Mouse (Mus musculus) cerebellum, adult 2 months (tissue): Measurements from ENCODE around the gene Acyp2. TPM values are rescaled to one million over a fixed set of nuclear protein-coding genes. Genes with fewer than 3 reads are reported as not detected.

Source experiments
- DNase-seq, 2 experiments: peaks; one replicate each; pipeline ENCODE4 v3.0.0; 2021
- H3K27ac ChIP-seq: fragments of 200-500 bp; 2 replicates; pipeline ENCODE4 v1.5.1; 2012; ENCODE audit warnings: low read length, control low read depth, inconsistent platforms; ENCODE audit not compliant: insufficient read depth
- H3K27me3 ChIP-seq: fragments of 200-500 bp; 2 replicates; pipeline ENCODE4 v1.6.1; 2012; ENCODE audit warnings: inconsistent platforms, mild to moderate bottlenecking, low read length, moderate library complexity; ENCODE audit not compliant: control insufficient read depth, insufficient read depth
- H3K4me1 ChIP-seq: fragments of 200-500 bp; 2 replicates; pipeline ENCODE4 v1.6.1; 2011; ENCODE audit warnings: low read length; ENCODE audit not compliant: control insufficient read depth, insufficient read depth
- H3K4me3 ChIP-seq: fragments of 200-500 bp; replicated peaks from 2 replicates; pipeline ENCODE3; 2011; ENCODE audit warnings: mild to moderate bottlenecking, low read depth, low read length, control low read depth; ENCODE audit not compliant: insufficient read depth
- CTCF ChIP-seq: fragments of 200-500 bp; IDR thresholded peaks from 2 replicates; pipeline ENCODE4 v1.5.1; 2011; ENCODE audit warnings: low read depth, mild to moderate bottlenecking, control low read depth, low read length, moderate library complexity, borderline replicate concordance; ENCODE audit not compliant: insufficient read depth
- POLR2A ChIP-seq: fragments of 200-500 bp; IDR thresholded peaks from 2 replicates; pipeline ENCODE4 v1.6.1; 2011; ENCODE audit warnings: low read length, control low read depth, borderline replicate concordance; ENCODE audit not compliant: insufficient read depth
- WGBS: fragments of 180-500 bp; shearing (Covaris S2); methylation state at CpG from one replicate; pipeline ENCODE4 v1.1.7; 2018; 5-methylcytosine and 5-hydroxymethylcytosine counted together
- polyA plus RNA-seq: library from polyadenylated mRNA; depleted of rRNA; stranded (reverse); fragments of >200 nt; gene quantifications from 2 replicates; pipeline ENCODE4 v1.2.3, GENCODE M21; 2012; rRNA removed

The Acyp2 gene
- polyA plus RNA-seq, 1 experiment, result 75.2 TPM

DNA sequence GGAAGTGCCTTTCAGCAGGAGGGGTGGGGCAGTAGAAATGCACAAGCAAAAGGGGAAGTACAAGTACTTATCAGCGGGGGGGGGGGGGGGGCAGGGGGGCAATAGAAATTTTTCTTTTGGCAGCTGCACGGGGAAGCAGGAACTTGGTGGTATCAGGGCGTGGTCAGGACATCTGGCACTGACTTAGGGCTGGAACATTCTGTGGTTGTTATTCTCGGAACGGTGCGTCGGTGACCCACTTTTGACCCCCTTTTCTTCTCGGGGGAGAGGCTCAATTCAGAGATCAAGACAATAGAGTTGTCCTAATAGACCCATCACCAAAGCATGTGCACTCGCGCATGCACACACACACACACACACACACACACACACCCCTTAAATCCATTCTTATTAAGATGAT lies 161.2 kb downstream of the Acyp2 start:
- Histone ChIP-seq H3K27me3 (no peaks in the 10 kb centered on the region), H3K4me3 (no peak overlapping the region)
- no peak for DNase-seq

DNA sequence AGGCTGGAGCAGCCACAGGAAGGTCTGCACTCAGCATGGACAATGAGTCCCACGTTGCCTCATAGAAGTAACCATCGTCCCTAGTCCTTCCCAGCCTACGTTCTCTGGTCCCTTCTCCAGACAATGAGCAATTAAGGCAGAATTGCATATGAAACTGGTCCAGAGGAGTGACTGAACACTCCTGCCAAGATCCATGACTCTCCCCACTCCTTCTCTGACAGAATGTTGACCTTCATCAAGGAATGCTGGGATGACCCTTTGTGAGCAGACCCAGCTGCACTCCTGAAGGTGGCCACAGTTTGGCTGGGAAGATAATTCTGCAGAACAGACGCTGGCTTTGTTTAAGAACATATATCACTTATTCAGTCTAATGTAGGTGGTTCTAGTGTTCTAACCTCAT lies 166.1 kb downstream of the Acyp2 start:
- TF ChIP-seq POLR2A (no peak), CTCF (no peak)
- Histone ChIP-seq H3K4me3 (no peak overlapping the region), H3K27me3 (no peaks in the 10 kb centered on the region), H3K4me1 (no peaks in the 10 kb centered on the region), H3K27ac (no peak overlapping the region)
- 91% methylated on average over 4 of the region's 4 CpGs for WGBS
- no peak for DNase-seq

More for the DNA sequence above, 161.2 kb downstream of the Acyp2 start:
- no peak for TF ChIP-seq POLR2A
- no peak for TF ChIP-seq CTCF
- no peaks in the 10 kb centered on the region for H3K4me1 ChIP-seq
- WGBS, result 60% methylated on average over 10 of the region's 10 CpGs
- no peak overlapping the region for H3K27ac ChIP-seq

DNA sequence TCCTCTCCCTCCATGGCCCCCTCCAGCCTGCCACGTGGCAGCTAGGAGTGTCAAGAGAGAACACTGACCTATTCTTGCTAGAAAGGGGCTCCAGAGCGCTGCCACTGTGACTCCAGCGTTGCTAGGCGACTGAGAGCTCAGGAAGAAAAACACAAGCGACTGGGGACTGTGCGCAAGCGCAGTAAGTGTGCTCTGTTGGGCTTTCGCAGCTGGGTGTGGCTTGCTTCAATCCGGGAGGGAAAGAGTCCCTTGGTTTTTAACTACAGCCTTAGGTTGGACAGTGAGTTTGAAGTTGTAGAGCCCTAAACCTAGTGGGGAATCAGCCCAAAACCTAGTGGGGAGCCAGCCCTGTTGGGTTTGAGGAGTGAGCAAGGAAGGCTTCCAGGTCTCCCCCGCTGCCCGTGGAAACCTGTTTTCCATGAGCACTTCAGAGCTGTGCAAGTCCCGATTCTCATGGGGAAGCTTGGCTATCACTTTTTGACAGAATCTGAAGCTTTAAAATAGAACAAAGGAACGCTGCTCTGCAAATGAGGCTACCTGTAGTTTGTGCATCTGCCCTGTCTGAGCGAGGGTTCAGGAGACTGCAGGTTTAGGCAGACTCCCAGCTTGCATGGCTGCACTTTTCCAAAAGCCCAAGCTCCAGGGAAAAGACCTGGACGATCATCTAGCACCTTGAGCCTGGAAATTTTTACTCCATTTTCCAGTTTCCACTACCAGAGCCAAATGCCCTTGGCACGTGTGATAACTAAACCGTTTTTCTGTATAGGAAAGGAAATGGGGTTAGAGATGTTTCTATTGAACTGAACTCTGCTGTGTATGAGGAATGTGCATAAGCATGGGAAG lies 177.4 kb downstream of the Acyp2 start, which contains the start of gene 4930505A04Rik:
TSS of gene 4930505A04Rik (minus strand) at position 77 of the 843 bp plus-strand sequence.
- peaks cover 3% of the 10 kb centered on the region; the same call in 1 of the 2 replicates for H3K4me1 ChIP-seq
- DNase-seq, result peak; percentile 80 to 87
- TF ChIP-seq POLR2A, result peak; percentile 33; the same call in 1 of the 2 replicates
- TF ChIP-seq CTCF, result no peak
- H3K27ac ChIP-seq, result peak within 1 kb of the TSS; percentile 64
- H3K27me3 ChIP-seq, result no peaks in the 10 kb centered on the region
- H3K4me3 ChIP-seq, result peak within 1 kb of the TSS; percentile 85
- WGBS, result under 1% methylated on average over 17 of the region's 17 CpGs

DNA sequence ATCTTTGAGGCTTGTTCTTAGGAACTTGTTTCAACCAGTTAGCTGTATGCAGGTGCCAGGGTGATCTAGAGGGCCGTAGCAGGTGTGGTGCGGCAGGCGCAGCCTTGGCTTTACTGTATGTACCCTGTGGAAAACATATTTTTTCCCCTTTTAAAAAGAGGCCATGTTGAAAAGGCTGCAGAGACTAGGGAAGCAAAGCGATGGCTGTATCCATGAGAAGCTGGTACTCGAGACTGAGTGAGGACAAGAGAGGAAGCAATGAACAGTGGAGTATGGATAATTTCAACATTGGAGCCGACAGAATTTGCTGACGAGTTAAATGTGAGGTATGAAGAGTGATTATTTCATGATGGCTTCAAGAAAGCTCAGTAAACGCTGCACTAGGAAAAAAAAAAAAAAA lies 178.2 kb downstream of the Acyp2 start:
- no peak overlapping the region for H3K27ac ChIP-seq
- DNase-seq, result no peak
- H3K4me3 ChIP-seq, result no peak overlapping the region
- peaks cover 3% of the 10 kb centered on the region; the same call in 1 of the 2 replicates for H3K4me1 ChIP-seq
- no peaks in the 10 kb centered on the region for H3K27me3 ChIP-seq
- no peak for TF ChIP-seq CTCF
- no peak for TF ChIP-seq POLR2A
- WGBS, result 66% methylated on average over 8 of the region's 8 CpGs

Other genes starting within 250 kb of the Acyp2 start
- gene 4930505A04Rik, start 177.8 kb downstream of the Acyp2 start, polyA plus RNA-seq, result 0.13 and 0.20 TPM in 2 replicates
- 29.5 and 30.5 TPM in 2 replicates for gene Psme4, start 122.1 kb upstream of the Acyp2 start, polyA plus RNA-seq
- gene Gpr75, start 235.8 kb upstream of the Acyp2 start, polyA plus RNA-seq, result 14.4 and 16.0 TPM in 2 replicates
- gene Asb3, start 235.8 kb upstream of the Acyp2 start, polyA plus RNA-seq, result 8.8 and 9.4 TPM in 2 replicates